Mouse (Mus musculus) thymus, adult 2 months (tissue): Measurements from ENCODE around the gene Polr1e.

Source experiments
- CTCF ChIP-seq: fragments of 200-500 bp; IDR thresholded peaks from 2 replicates; pipeline ENCODE4 v1.5.1; 2012; ENCODE audit warnings: mild to moderate bottlenecking, control low read depth, low read length, moderate library complexity, borderline replicate concordance; ENCODE audit not compliant: control insufficient read depth, poor library complexity, insufficient read depth; ENCODE audit errors: extremely low read depth
- POLR2A ChIP-seq: fragments of 200-500 bp; IDR thresholded peaks from 2 replicates; pipeline ENCODE4 v1.6.1; 2012; ENCODE audit warnings: mild to moderate bottlenecking, low read length, control low read depth, moderate library complexity; ENCODE audit not compliant: control insufficient read depth, poor library complexity, insufficient read depth; ENCODE audit errors: extremely low read depth

DNA sequence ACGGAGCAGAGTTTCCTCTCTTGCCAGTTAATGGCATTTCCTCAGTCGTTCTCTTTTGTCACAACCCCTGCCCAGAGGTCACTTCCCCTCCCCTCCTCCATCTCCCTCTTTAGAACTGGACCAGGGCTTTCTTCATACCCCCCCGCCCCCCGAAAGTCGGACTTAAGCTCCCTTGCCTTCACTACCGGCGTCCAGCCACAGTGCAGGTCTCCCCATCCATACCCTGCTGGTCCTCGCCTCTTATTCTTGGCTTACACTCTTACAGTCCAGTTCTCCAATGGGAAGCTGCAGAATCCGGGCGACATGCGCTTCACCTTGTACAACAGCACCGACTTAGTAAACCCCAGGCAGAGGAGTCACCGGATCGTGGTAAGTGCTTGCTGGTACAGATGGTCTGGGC, 626 bp downstream of the Polr1e start:
- no peak for TF ChIP-seq POLR2A
- no peak for TF ChIP-seq CTCF
